Mouse (Mus musculus) hindbrain, embryonic 13.5 days (tissue): Measurements from ENCODE around the gene Dynlt1f. TPM values are rescaled to one million over a fixed set of nuclear protein-coding genes. Genes with fewer than 3 reads are reported as not detected.
"Not testable (repeated sequence)": the region's sequence is repeated elsewhere in the genome, so short reads cannot be mapped to it uniquely, and the experiment has no call there.

Experiments
- ATAC-seq: fragments of 200-750 bp; cut with Nextera tagmentation; 2 replicates; pipeline ENCODE4 v1.8.0; 2017; ENCODE audit warnings: moderate TSS enrichment; ENCODE audit not compliant: low FRiP score
- H3K27ac ChIP-seq: fragments of 300-500 bp; sonication (generic); 2 replicates; pipeline ENCODE4 v1.5.1; 2015; ENCODE audit warnings: inconsistent platforms, mild to moderate bottlenecking, moderate library complexity
- H3K27me3 ChIP-seq: fragments of 300-500 bp; sonication (generic); 2 replicates; pipeline ENCODE4 v1.6.1; 2015; ENCODE audit warnings: mild to moderate bottlenecking, inconsistent platforms
- H3K36me3 ChIP-seq: fragments of 300-500 bp; sonication (generic); 2 replicates; pipeline ENCODE4 v1.6.1; 2015; ENCODE audit warnings: mild to moderate bottlenecking, inconsistent platforms
- H3K4me1 ChIP-seq: fragments of 300-500 bp; sonication (generic); replicated peaks from 2 replicates; pipeline ENCODE4 v1.6.1; 2015; ENCODE audit warnings: inconsistent platforms
- H3K4me2 ChIP-seq: fragments of 300-500 bp; sonication (generic); 2 replicates; pipeline ENCODE4 v1.6.1; 2015; ENCODE audit warnings: inconsistent platforms, mild to moderate bottlenecking, moderate library complexity
- H3K4me3 ChIP-seq: fragments of 300-500 bp; sonication (generic); 2 replicates; pipeline ENCODE4 v1.5.1; 2015; ENCODE audit warnings: mild to moderate bottlenecking, inconsistent platforms
- H3K9ac ChIP-seq: fragments of 300-500 bp; sonication (generic); 2 replicates; pipeline ENCODE4 v1.6.1; 2015; ENCODE audit warnings: mild to moderate bottlenecking, inconsistent platforms
- H3K9me3 ChIP-seq: fragments of 300-500 bp; sonication (generic); 2 replicates; pipeline ENCODE4 v1.6.1; 2016; ENCODE audit warnings: inconsistent platforms
- WGBS: fragments of 180-500 bp; shearing (Covaris S2); methylation state at CpG from one replicate; pipeline ENCODE4 v1.1.7; 2015; 5-methylcytosine and 5-hydroxymethylcytosine counted together
- polyA plus RNA-seq: library from polyadenylated mRNA; unstranded; fragments of >200 nt; fragmentation: Nextera tagmentation; extraction: Ambion mirVana; gene quantifications from 2 replicates; pipeline ENCODE4 v1.2.1, GENCODE M21; 2015

The Dynlt1f gene
- polyA plus RNA-seq, 1 experiment from 2014 or later = 340 TPM

GRCm38 (mm10) chr17:6684464-6685287 is 29.0 kb upstream of the Dynlt1f start:
- peak; percentile 85 for ATAC-seq
- H3K4me1 ChIP-seq, H3K9me3 ChIP-seq, H3K27me3 ChIP-seq, H3K4me3 ChIP-seq, H3K4me2 ChIP-seq, H3K9ac ChIP-seq, H3K36me3 ChIP-seq: not testable (repeated sequence)
- 0% methylated on average over 1 of the region's 4 CpGs for WGBS
- peak overlapping the region; percentile 69 for H3K27ac ChIP-seq

- not testable (repeated sequence) for H3K4me3 ChIP-seq, H3K9me3 ChIP-seq, H3K4me2 ChIP-seq, H3K36me3 ChIP-seq, H3K27me3 ChIP-seq, H3K27ac ChIP-seq, H3K9ac ChIP-seq, H3K4me1 ChIP-seq
- WGBS = 100% methylated on average over 1 of the region's 5 CpGs
- 0 out of 2 replicates have a peak, but pooled peaks have one; percentile 5 for ATAC-seq
Measured at GRCm38 (mm10) chr17:6683702-6684101, 28.0 kb upstream of the Dynlt1f start.

GRCm38 (mm10) chr17:6681721-6682120 is 26.0 kb upstream of the Dynlt1f start:
- ATAC-seq, H3K4me1 ChIP-seq, H3K36me3 ChIP-seq, H3K4me2 ChIP-seq, H3K4me3 ChIP-seq, H3K27me3 ChIP-seq, H3K27ac ChIP-seq, H3K9me3 ChIP-seq, H3K9ac ChIP-seq: not testable (repeated sequence)
- 75% methylated on average over 4 of the region's 4 CpGs for WGBS

GRCm38 (mm10) chr17:6678063-6678462 is 22.4 kb upstream of the Dynlt1f start:
- ATAC-seq, H3K4me1 ChIP-seq: not testable (repeated sequence)
- 71% methylated on average over 1 of the region's 2 CpGs for WGBS

GRCm38 (mm10) chr17:6674297-6674696 is 18.6 kb upstream of the Dynlt1f start:
- not testable (repeated sequence) for H3K4me2 ChIP-seq, H3K36me3 ChIP-seq, H3K27ac ChIP-seq, H3K9me3 ChIP-seq, ATAC-seq, H3K27me3 ChIP-seq, H3K4me1 ChIP-seq, H3K9ac ChIP-seq, H3K4me3 ChIP-seq
- WGBS = 62% methylated on average over 5 of the region's 5 CpGs

More at GRCm38 (mm10) chr17:6678063-6678462, 22.4 kb upstream of the Dynlt1f start:
- not testable (repeated sequence) for H3K9me3 ChIP-seq, H3K4me3 ChIP-seq, H3K36me3 ChIP-seq, H3K9ac ChIP-seq, H3K27ac ChIP-seq, H3K4me2 ChIP-seq, H3K27me3 ChIP-seq

- not testable (repeated sequence) for H3K9me3 ChIP-seq, H3K36me3 ChIP-seq, H3K4me2 ChIP-seq, H3K4me1 ChIP-seq, H3K4me3 ChIP-seq, H3K27me3 ChIP-seq, H3K9ac ChIP-seq, H3K27ac ChIP-seq, ATAC-seq
- WGBS = no CpG with 5 or more reads among the region's 6 CpGs
Measured at GRCm38 (mm10) chr17:6668522-6668921, 12.8 kb upstream of the Dynlt1f start.

GRCm38 (mm10) chr17:6665389-6665788 is 9.7 kb upstream of the Dynlt1f start:
- H3K9me3 ChIP-seq, H3K9ac ChIP-seq, H3K27me3 ChIP-seq, ATAC-seq, H3K36me3 ChIP-seq, H3K27ac ChIP-seq, H3K4me1 ChIP-seq, H3K4me3 ChIP-seq, H3K4me2 ChIP-seq: not testable (repeated sequence)
- 94% methylated on average over 4 of the region's 5 CpGs for WGBS

- ATAC-seq, H3K9me3 ChIP-seq, H3K9ac ChIP-seq, H3K4me1 ChIP-seq, H3K4me3 ChIP-seq, H3K4me2 ChIP-seq, H3K27me3 ChIP-seq, H3K36me3 ChIP-seq, H3K27ac ChIP-seq: not testable (repeated sequence)
- WGBS = 54% methylated on average over 3 of the region's 3 CpGs
Measured at GRCm38 (mm10) chr17:6662840-6663239, 7.1 kb upstream of the Dynlt1f start.

- not testable (repeated sequence) for H3K4me1 ChIP-seq
Measured at GRCm38 (mm10) chr17:6661093-6661816, 5.6 kb upstream of the Dynlt1f start.

GRCm38 (mm10) chr17:6660589-6660988 is 4.9 kb upstream of the Dynlt1f start:
- H3K4me1 ChIP-seq, H3K9me3 ChIP-seq, ATAC-seq, H3K4me2 ChIP-seq, H3K4me3 ChIP-seq, H3K36me3 ChIP-seq, H3K27me3 ChIP-seq, H3K27ac ChIP-seq, H3K9ac ChIP-seq: not testable (repeated sequence)
- WGBS = 70% methylated on average over 6 of the region's 6 CpGs

More at GRCm38 (mm10) chr17:6661093-6661816, 5.6 kb upstream of the Dynlt1f start:
- not testable (repeated sequence) for H3K9ac ChIP-seq, H3K4me3 ChIP-seq, H3K36me3 ChIP-seq, H3K4me2 ChIP-seq, ATAC-seq, H3K27me3 ChIP-seq, H3K27ac ChIP-seq, H3K9me3 ChIP-seq
- 28% methylated on average over 10 of the region's 11 CpGs for WGBS

- ATAC-seq, H3K36me3 ChIP-seq, H3K27ac ChIP-seq, H3K4me1 ChIP-seq, H3K4me3 ChIP-seq, H3K9ac ChIP-seq, H3K27me3 ChIP-seq, H3K4me2 ChIP-seq, H3K9me3 ChIP-seq: not testable (repeated sequence)
- WGBS = 86% methylated on average over 6 of the region's 7 CpGs
Measured at GRCm38 (mm10) chr17:6658801-6659200, 3.1 kb upstream of the Dynlt1f start, which contains the start of gene Sytl3. Sytl3 (plus strand) TSS chr17:6659093.

GRCm38 (mm10) chr17:6656471-6656870 is 771 bp upstream of the Dynlt1f start:
- H3K4me2 ChIP-seq = not testable (repeated sequence)

More at GRCm38 (mm10) chr17:6656471-6656870, 771 bp upstream of the Dynlt1f start:
- H3K9me3 ChIP-seq, H3K36me3 ChIP-seq, H3K9ac ChIP-seq, H3K4me1 ChIP-seq, H3K27me3 ChIP-seq, H3K4me3 ChIP-seq, H3K27ac ChIP-seq, ATAC-seq: not testable (repeated sequence)
- WGBS = 96% methylated on average over 1 of the region's 3 CpGs
